Mouse (Mus musculus): ENCODE measurements around the gene Clip1. TPM values are rescaled to one million over a fixed set of nuclear protein-coding genes. Genes with fewer than 3 reads are reported as not detected.

The Clip1 gene
- polyA plus RNA-seq, 1 experiment from 2014 or later = 12.4 TPM

DNA sequence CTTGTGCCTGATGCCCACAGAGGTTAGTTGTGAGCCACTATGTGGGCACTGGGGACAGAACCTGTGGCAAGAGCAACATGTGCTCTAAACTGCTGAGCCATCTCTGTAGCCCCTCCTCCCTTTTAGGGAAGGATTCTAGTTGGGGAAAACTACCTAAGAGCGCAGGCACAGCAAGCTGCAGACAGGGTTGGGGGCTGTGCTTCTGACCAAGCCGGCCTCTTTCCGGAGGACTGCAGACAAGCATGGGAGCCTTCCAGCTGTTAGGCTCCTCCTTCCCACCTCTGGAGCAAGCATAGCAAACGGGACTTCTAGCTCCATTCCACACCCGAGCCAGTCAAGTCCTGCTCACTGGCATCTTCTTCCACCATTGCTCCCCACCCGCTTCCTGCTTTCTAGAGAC, 85.1 kb downstream of the Clip1 start:
- peaks cover 10% of the 10 kb centered on the region; the same call in 1 of the 2 replicates for H3K4me1 ChIP-seq (replicated peaks)
- no peak overlapping the region for H3K9ac ChIP-seq
- WGBS (ENCODE audit: insufficient replicate concordance) = 30% methylated on average over 6 of the region's 6 CpGs
- DNase-seq = no peak
- H3K36me3 ChIP-seq = peaks cover 23% of the 10 kb centered on the region
- H3K27ac ChIP-seq = no peak overlapping the region
- H3K9me3 ChIP-seq (replicated peaks) = no peaks in the 10 kb centered on the region
- no peak overlapping the region for H3K4me3 ChIP-seq (replicated peaks)
- no peak overlapping the region for H3K4me2 ChIP-seq
- no peak for ATAC-seq (ENCODE audit: low read depth)
- H3K27me3 ChIP-seq = no peaks in the 10 kb centered on the region

DNA sequence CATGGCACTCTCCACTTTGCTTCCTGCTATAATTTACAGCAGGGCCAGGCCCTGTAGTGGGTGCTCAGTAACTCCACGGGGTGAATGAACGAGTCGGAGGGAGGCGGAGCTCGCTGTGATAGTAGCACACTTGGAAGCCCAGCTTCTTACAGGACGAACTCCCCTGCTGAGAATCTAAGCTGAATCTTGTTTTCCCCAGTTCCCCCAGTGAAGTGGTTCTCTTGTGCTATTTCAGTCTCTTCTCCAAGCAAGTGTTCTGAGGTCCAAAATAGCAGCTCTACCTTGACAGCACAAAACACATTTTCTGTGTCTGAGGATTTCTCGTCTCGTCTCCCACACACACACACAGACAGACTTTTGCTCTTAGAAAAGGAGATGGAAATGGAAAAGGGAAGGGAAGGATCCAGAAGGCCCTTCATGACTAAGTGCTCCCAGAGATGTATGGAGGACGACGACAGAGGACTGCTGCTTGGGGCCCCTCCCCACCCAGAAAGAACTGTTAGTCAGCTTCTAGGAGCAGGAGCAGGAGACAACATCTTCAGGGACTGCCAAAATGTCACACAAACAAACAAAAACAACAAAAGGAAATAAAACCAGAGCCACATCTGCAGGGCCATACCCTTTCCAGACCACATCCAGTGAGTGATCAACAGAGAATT, 90.7 kb downstream of the Clip1 start:
- Histone ChIP-seq H3K9me3 (replicated peaks) (no peaks in the 10 kb centered on the region), H3K36me3 (peaks cover 13% of the 10 kb centered on the region), H3K4me1 (replicated peaks) (no peaks in the 10 kb centered on the region; the same call in 1 of the 2 replicates), H3K27ac (no peak overlapping the region), H3K4me2 (no peak overlapping the region), H3K9ac (no peak overlapping the region), H3K27me3 (no peaks in the 10 kb centered on the region), H3K4me3 (replicated peaks) (no peak overlapping the region)
- 78% methylated on average over 10 of the region's 10 CpGs for WGBS (ENCODE audit: insufficient replicate concordance)
- ATAC-seq (ENCODE audit: low read depth) (no peak), DNase-seq (no peak)

DNA sequence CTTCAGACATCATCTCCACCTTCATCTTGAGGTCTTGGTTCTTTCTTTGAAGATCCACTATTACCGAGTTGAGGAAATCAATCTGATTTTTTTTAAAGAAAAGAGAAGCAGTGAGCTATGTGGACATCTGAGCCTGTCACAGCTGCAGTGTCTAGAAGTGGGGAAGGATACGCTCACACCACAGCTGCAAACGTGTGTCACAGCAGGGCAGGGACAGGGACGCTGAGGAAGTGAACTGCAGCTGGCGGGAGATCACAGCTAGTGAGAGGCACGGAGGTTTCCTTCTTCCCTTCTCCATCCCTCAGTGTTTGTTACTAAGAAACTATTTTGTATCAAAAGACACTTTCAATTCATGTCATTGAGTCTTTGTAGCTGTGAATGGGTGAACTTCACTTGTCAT, 104.4 kb downstream of the Clip1 start:
- H3K9me3 ChIP-seq (replicated peaks) = no peaks in the 10 kb centered on the region
- H3K4me1 ChIP-seq (replicated peaks) = peaks cover 3% of the 10 kb centered on the region; the same call in 1 of the 2 replicates
- ATAC-seq (ENCODE audit: low read depth) (no peak), DNase-seq (no peak)
- H3K27me3 ChIP-seq = no peaks in the 10 kb centered on the region
- no peak overlapping the region for H3K9ac ChIP-seq
- H3K4me3 ChIP-seq (replicated peaks) = no peak overlapping the region
- H3K27ac ChIP-seq = no peak overlapping the region
- peaks cover 35% of the 10 kb centered on the region for H3K36me3 ChIP-seq
- 70% methylated on average over 6 of the region's 6 CpGs for WGBS (ENCODE audit: insufficient replicate concordance)
- no peak overlapping the region for H3K4me2 ChIP-seq

DNA sequence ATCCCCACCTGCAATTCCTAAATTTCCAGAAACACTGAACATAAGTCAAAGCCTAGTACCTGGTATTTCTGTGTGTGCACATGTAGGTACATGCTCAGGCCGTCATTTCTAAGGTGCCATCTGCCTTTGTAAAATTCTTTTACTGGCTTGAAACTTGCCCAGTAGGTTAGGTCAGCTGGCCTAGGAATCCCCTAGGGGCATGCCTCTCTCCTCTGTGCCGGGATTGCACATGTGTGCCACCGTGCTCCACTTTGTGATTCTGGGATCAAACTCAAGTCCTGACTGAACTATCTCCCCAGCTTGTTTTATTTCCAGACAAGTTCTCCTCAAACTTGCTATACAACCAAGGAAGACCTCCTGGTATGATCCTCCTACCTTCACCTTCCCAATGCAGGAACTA, 107.7 kb downstream of the Clip1 start:
- Histone ChIP-seq H3K4me3 (replicated peaks) (no peak overlapping the region), H3K9ac (no peak overlapping the region), H3K36me3 (peaks cover 18% of the 10 kb centered on the region), H3K9me3 (replicated peaks) (no peaks in the 10 kb centered on the region), H3K27ac (no peak overlapping the region), H3K4me1 (replicated peaks) (peaks cover 12% of the 10 kb centered on the region), H3K27me3 (no peaks in the 10 kb centered on the region), H3K4me2 (no peak overlapping the region)
- ATAC-seq (ENCODE audit: low read depth) (no peak), DNase-seq (no peak)
- WGBS (ENCODE audit: insufficient replicate concordance) = 74% methylated on average over 3 of the region's 3 CpGs

DNA sequence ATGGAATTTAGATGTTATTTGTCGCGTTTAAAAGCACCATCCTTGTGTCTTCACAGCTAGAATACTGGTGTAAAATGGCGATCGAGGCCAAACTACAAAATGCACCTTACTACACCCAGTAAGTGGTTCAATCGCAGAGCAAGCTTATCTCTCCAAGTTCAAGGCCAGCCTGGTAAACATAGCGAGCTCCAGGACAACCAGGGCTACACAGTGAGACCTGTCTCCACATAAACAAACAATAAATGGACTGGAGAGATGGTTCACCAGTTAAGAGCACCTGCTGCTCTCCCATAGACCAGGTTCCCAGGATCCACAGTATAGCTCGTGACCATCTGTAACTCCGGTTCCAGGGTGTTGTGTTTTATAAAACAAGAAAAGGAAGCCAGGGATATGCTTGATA, 111.1 kb downstream of the Clip1 start:
- peak overlapping the region; percentile 26; the same call in 1 of the 2 replicates for H3K9ac ChIP-seq

DNA sequence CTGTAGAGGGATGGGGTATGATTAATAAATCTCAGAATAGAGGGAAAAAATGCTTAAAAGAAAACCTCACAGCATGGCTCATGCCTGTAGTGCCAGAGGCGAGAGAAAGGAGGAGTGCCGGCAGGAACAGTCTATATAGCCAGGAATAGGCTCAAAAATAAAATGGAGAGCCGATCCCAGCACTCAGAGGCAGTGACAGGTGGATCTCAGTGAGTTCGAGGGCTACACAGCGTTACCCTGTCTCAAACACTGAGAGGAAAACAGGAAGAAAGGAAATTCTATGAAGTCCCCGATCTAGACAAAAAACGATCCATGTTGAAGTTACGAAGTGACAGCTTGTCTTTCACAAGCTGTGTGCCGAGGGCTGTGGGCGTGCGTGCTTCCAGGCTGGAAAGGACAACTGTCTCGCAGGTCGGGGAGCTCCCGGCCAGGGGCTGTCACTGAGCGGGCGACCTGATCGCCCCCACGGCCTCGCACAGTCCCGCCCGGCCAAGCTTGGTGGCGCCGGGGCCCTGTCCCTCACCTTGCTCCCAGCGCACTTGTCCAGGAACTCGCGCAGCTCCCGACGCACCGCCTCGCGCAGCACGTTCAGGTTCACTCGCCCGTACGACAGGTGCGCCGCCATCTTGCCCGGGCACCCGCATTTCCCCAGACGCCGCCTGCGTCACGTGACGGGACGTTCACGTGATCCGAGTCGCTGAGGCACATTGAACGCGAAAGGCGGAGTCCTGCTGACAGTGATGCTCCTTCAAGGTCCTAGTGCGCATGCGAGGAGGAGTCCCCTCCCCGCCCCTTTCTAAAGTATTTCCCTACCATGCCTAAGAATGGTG, 111.8 kb downstream of the Clip1 start, which contains the start of gene Vps33a:
Gene Vps33a, minus strand, starts transcription at position 682 of the 830 bp plus-strand sequence.
- H3K27me3 ChIP-seq = no peaks in the 10 kb centered on the region
- ATAC-seq (ENCODE audit: low read depth) (peak; percentile 91), DNase-seq (peak; percentile 96)
- H3K9me3 ChIP-seq (replicated peaks) = no peaks in the 10 kb centered on the region
- H3K36me3 ChIP-seq = peaks cover 32% of the 10 kb centered on the region
- peak within 1 kb of the TSS; percentile 73 for H3K27ac ChIP-seq
- peak within 1 kb of the TSS; percentile 84 for H3K4me2 ChIP-seq
- peak within 1 kb of the TSS; percentile 89 for H3K4me3 ChIP-seq (replicated peaks)
- peak within 1 kb of the TSS; percentile 90 for H3K9ac ChIP-seq
- peaks cover 20% of the 10 kb centered on the region for H3K4me1 ChIP-seq (replicated peaks)
- WGBS (ENCODE audit: insufficient replicate concordance) = under 1% methylated on average over 54 of the region's 54 CpGs

More for the DNA sequence above, 111.1 kb downstream of the Clip1 start:
- Histone ChIP-seq H3K27me3 (no peaks in the 10 kb centered on the region), H3K36me3 (peaks cover 24% of the 10 kb centered on the region), H3K4me3 (replicated peaks) (peak overlapping the region; percentile 89), H3K27ac (no peak overlapping the region), H3K4me2 (peak overlapping the region; percentile 84), H3K4me1 (replicated peaks) (peaks cover 20% of the 10 kb centered on the region), H3K9me3 (replicated peaks) (no peaks in the 10 kb centered on the region)
- DNase-seq (no peak), ATAC-seq (ENCODE audit: low read depth) (peak; percentile 27)
- 45% methylated on average over 8 of the region's 8 CpGs for WGBS (ENCODE audit: insufficient replicate concordance)

DNA sequence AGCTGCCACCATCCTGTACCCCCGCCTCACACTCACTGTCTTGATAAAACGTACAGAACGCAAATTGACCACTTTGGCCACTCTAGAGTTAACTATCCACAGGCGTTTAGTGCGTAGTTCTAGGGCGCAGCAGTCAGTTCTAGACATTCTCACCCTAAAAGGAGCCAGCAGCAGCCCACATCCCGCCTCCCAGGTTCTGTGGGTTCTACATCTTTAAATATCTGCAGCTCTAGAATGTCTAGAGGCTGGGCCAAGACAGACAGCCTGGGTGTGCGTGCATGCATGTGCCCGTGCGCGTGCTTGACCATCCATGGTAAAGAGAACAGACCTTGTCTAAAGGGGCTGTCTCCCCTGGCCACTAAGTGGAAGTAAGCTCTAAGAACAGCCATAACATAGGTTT, 123.3 kb downstream of the Clip1 start:
- WGBS (ENCODE audit: insufficient replicate concordance) = 91% methylated on average over 11 of the region's 11 CpGs

DNA sequence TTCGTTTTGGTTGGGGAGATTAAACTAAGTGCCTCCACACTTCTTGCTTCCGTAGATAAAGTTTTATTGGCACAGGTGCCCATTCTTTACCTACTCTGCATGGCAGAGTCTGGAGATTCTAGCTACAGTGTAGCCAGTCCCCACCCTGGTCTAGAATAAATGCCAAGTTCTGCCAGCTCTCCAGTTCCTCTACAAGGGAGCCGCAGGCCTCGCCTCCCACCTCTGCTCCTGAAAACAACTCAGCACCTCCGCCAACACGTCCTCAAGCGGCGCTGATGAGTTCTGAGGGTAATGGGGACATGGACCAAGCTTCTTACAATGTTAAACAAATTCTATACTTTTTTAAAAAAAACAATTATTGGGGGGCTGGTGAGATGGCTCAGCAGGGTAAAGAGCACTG, 124.8 kb downstream of the Clip1 start:
- DNase-seq (no peak), ATAC-seq (ENCODE audit: low read depth) (no peak)
- H3K4me1 ChIP-seq (replicated peaks) = peaks cover 23% of the 10 kb centered on the region
- H3K36me3 ChIP-seq = peaks cover 88% of the 10 kb centered on the region
- no peaks in the 10 kb centered on the region for H3K27me3 ChIP-seq
- H3K4me2 ChIP-seq = no peak overlapping the region
- WGBS (ENCODE audit: insufficient replicate concordance) = 88% methylated on average over 8 of the region's 8 CpGs
- no peaks in the 10 kb centered on the region for H3K9me3 ChIP-seq (replicated peaks)
- no peak overlapping the region for H3K4me3 ChIP-seq (replicated peaks)
- H3K27ac ChIP-seq = no peak overlapping the region
- H3K9ac ChIP-seq = no peak overlapping the region

More for the DNA sequence above, 123.3 kb downstream of the Clip1 start:
- H3K9ac ChIP-seq = no peak overlapping the region
- no peaks in the 10 kb centered on the region for H3K27me3 ChIP-seq
- no peaks in the 10 kb centered on the region for H3K9me3 ChIP-seq (replicated peaks)
- H3K4me2 ChIP-seq = no peak overlapping the region
- DNase-seq = no peak
- H3K27ac ChIP-seq = no peak overlapping the region
- H3K36me3 ChIP-seq = peaks cover 94% of the 10 kb centered on the region
- H3K4me3 ChIP-seq (replicated peaks) = no peak overlapping the region
- H3K4me1 ChIP-seq (replicated peaks) = peaks cover 9% of the 10 kb centered on the region
- no peak for ATAC-seq (ENCODE audit: low read depth)

DNA sequence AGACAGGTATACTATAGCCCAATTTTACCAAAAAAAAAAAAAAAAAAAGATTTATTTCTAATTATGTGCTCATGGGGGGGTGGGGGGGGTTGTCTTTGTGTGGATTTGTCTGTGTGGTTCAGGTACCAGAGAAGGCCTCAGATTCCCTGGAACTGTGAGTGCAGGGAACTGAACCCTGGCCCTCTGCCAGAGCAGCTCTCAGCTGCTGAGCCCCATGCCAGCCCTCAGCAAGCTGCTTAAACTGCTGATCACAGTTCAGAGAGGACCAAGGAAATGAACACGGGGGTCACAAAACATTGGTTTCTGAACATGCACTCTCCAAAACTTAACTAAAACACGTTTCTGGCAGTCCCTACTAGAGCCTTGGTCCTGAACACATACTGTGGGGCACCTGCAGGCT, 128.0 kb downstream of the Clip1 start:
- no peaks in the 10 kb centered on the region for H3K9me3 ChIP-seq (replicated peaks)
- DNase-seq (no peak), ATAC-seq (ENCODE audit: low read depth) (no peak)
- peaks cover 20% of the 10 kb centered on the region for H3K4me1 ChIP-seq (replicated peaks)
- H3K9ac ChIP-seq = no peak overlapping the region; the same call in 1 of the 2 replicates
- H3K27ac ChIP-seq = no peak overlapping the region
- no peak overlapping the region for H3K4me2 ChIP-seq
- 63% methylated on average over 2 of the region's 2 CpGs for WGBS (ENCODE audit: insufficient replicate concordance)
- no peak overlapping the region for H3K4me3 ChIP-seq (replicated peaks)
- no peaks in the 10 kb centered on the region for H3K27me3 ChIP-seq
- peaks cover 62% of the 10 kb centered on the region for H3K36me3 ChIP-seq

DNA sequence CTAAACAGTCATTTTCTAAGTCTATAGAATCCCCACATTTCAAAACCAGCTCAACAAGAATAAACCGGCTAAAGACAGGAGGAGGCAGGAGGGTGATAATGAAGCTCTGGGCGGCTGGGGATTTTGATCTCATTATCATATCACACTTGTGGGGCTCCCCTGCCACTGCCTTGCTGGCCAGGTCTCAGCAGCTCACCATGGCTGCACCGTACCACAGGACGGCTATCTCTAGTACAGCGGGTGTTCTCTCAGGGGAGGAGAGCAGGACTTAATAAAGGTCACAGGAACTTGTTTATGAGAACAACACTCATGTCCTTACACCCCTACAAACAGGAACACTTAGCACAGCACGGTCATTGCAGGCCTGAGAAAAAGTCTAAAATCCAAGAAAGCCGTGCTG, 128.7 kb downstream of the Clip1 start:
- peaks cover 57% of the 10 kb centered on the region for H3K36me3 ChIP-seq
- H3K27ac ChIP-seq = peak overlapping the region; percentile 56
- DNase-seq (peak; percentile 50), ATAC-seq (ENCODE audit: low read depth) (peak; percentile 99)
- no peak overlapping the region for H3K9ac ChIP-seq
- peak overlapping the region; percentile 3; the same call in 1 of the 2 replicates for H3K4me2 ChIP-seq
- H3K4me1 ChIP-seq (replicated peaks) = peaks cover 20% of the 10 kb centered on the region
- H3K27me3 ChIP-seq = no peaks in the 10 kb centered on the region
- 46% methylated on average over 7 of the region's 7 CpGs for WGBS (ENCODE audit: insufficient replicate concordance)
- no peak overlapping the region for H3K4me3 ChIP-seq (replicated peaks)
- no peaks in the 10 kb centered on the region for H3K9me3 ChIP-seq (replicated peaks)

DNA sequence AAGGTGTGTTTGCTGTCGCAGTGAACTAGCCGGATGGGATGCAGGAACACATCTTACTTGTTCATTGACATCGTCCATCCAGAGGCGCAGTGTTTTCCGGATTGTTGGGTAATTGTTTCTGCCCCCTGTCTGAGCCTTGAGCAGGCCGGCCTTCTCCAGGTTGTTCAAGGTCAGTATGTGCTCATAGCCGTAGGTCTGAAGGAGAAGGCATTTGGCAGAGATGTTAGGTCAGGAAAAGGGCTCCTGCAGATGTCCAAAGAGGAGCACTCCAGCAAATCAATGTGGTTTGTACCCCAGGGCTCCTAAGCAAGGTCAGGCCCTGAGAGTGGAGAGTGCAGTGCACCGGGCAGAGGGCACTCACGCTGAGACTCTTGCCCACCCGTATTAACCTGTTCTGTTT, 150.6 kb downstream of the Clip1 start:
- peaks cover 79% of the 10 kb centered on the region for H3K36me3 ChIP-seq
- ATAC-seq (ENCODE audit: low read depth) = no peak
- no peaks in the 10 kb centered on the region for H3K9me3 ChIP-seq (replicated peaks)
- no peak overlapping the region for H3K4me3 ChIP-seq (replicated peaks)
- H3K4me2 ChIP-seq = no peak overlapping the region
- H3K27me3 ChIP-seq = no peaks in the 10 kb centered on the region
- peaks cover 4% of the 10 kb centered on the region; the same call in 1 of the 2 replicates for H3K4me1 ChIP-seq (replicated peaks)
- DNase-seq = no peak
- 87% methylated on average over 10 of the region's 10 CpGs for WGBS (ENCODE audit: insufficient replicate concordance)
- H3K27ac ChIP-seq = no peak overlapping the region
- H3K9ac ChIP-seq = no peak overlapping the region
